Comparison of ENCODE assay signal across 8 mouse cellular contexts in genomic region chr9:65435671-65436301, GRCm38 (mm10). TPM values are rescaled to one million over a fixed set of nuclear protein-coding genes. Genes with fewer than 3 reads are reported as not detected.
DNase-seq lines count a peak whose midpoint lies in the region; ATAC-seq lines count a peak whose summit lies in the region.

Gene Mtfmt (plus strand): TSS chr9:65435782.

- H3K9ac ChIP-seq in hindbrain, embryonic 13.5 days = peak within 1 kb of the TSS; percentile 96

- peak; percentile 87 for ATAC-seq in hindbrain, embryonic 13.5 days (ENCODE audit: low FRiP score)

- no peaks in the 10 kb centered on the region for H3K9me3 ChIP-seq in hindbrain, embryonic 13.5 days

- DNase-seq in NIH3T3 (ENCODE audit: low read depth) = peak; percentile 96
- peak; percentile 97 to 98 for DNase-seq in cerebellum, postnatal 10 days
- peak; percentile 80 to 82 for DNase-seq in frontal cortex, postnatal 14 days (ENCODE audit: low spot score in 2 of 2)
- peak; percentile 76 to 83 for DNase-seq in layer of hippocampus, postnatal 25 days (ENCODE audit: extremely low spot score in 1 of 2, low spot score in 1 of 2)
- peak; percentile 94 for DNase-seq in lung, postnatal 25 days (ENCODE audit: low spot score)
- peak; percentile 97 for DNase-seq in retina, embryonic 14.5 days (ENCODE audit: low spot score)
- DNase-seq in thymus, postnatal 4 days = peak; percentile 99

- peak within 1 kb of the TSS; percentile 95 for H3K4me3 ChIP-seq in hindbrain, embryonic 13.5 days

- H3K27ac ChIP-seq in hindbrain, embryonic 13.5 days = peak within 1 kb of the TSS; percentile 64

- H3K4me1 ChIP-seq in hindbrain, embryonic 13.5 days (replicated peaks) = peaks cover 13% of the 10 kb centered on the region

- under 1% methylated on average over 54 of the region's 54 CpGs for WGBS in hindbrain, embryonic 13.5 days

- H3K27me3 ChIP-seq in hindbrain, embryonic 13.5 days = no peaks in the 10 kb centered on the region

- H3K4me2 ChIP-seq in hindbrain, embryonic 13.5 days = peak within 1 kb of the TSS; percentile 70

- peaks cover 17% of the 10 kb centered on the region for H3K36me3 ChIP-seq in hindbrain, embryonic 13.5 days

RNA-seq across cellular contexts. Expression of gene Mtfmt, which starts in this region (rescaled TPM):
- 26.1 and 27.9 TPM in 2 replicates for polyA plus RNA-seq in hindbrain, embryonic 13.5 days (2015; fragmentation: Nextera tagmentation; extraction: Ambion mirVana)
- total RNA-seq in layer of hippocampus, postnatal 25 days (2021) = 10 to 100 TPM; 15.5 to 20.3 TPM

Comparison
In these comparisons a context has a peak if more than half of its experiments do, and no peak if none do; other contexts are left out.
1. Peak in every context shown above with its lines: DNase-seq, ATAC-seq, H3K4me3 ChIP-seq and H3K27ac ChIP-seq.